Mouse (Mus musculus) liver, postnatal 0 days (tissue): Measurements from ENCODE around the gene Ddo.

Source experiments
- CTCF ChIP-seq: sonication (generic); IDR thresholded peaks from 2 replicates; pipeline ENCODE4 v1.5.1; 2016; ENCODE audit warnings: antibody characterized with exemption, low read depth
- EP300 ChIP-seq: IDR thresholded peaks from 2 replicates; pipeline ENCODE4 v1.6.1; 2016; ENCODE audit warnings: antibody characterized with exemption, low read depth, mild to moderate bottlenecking

DNA sequence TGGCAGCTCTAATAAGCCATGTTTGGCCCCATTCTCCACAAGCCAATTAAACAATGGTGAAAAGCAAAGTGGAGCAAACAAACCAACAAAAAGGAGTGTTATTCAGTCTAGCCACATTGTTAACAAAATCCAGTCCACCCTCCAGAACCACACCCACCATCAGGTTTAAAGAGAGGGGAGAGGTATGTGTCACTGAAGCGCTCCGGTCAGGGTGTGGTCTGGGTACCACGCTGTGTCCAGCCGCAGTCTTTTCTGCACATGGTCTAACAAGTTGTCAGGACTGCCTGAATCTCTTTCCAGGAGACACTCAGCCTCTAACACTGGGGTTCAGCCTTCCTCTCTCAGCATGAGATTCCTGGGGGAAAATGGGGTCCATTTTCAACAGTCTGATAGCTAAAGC lies 10.6 kb downstream of the Ddo start:
- TF ChIP-seq CTCF, result no peak
- no peak for TF ChIP-seq EP300
